Mouse (Mus musculus): ENCODE measurements around the gene Nfasc. TPM values are rescaled to one million over a fixed set of nuclear protein-coding genes. Genes with fewer than 3 reads are reported as not detected.

The Nfasc gene
- polyA plus RNA-seq, 2 experiments = 0.34 to 1.1 TPM

GRCm38 (mm10) chr1:132528647-132529334 lies 212.8 kb downstream of the Nfasc start:
- no peaks in the 10 kb centered on the region for H3K9me3 ChIP-seq (ENCODE audit: control insufficient read depth, low read length)
- ATAC-seq (ENCODE audit: low FRiP score, low read depth) = no peak
- no peak overlapping the region for H3K27ac ChIP-seq (replicated peaks; ENCODE audit: low read depth, low read length)
- peaks cover 11% of the 10 kb centered on the region for H3K4me1 ChIP-seq (ENCODE audit: control insufficient read depth, insufficient read depth, low read length)
- no peaks in the 10 kb centered on the region for H3K36me3 ChIP-seq (ENCODE audit: control insufficient read depth, insufficient read depth, low read length)
- no peak for TF ChIP-seq POLR2A (IDR thresholded peaks at IDR 0.05; ENCODE audit: borderline replicate concordance, extremely low read depth, insufficient read depth, insufficient read length)
- no peak for DNase-seq (ENCODE audit: low spot score)
- no peaks in the 10 kb centered on the region for H3K27me3 ChIP-seq (ENCODE audit: control insufficient read depth, insufficient read depth, low read length)
- no peak overlapping the region for H3K4me3 ChIP-seq (replicated peaks; ENCODE audit: low read length)
- H3K4me2 ChIP-seq (replicated peaks; ENCODE audit: low read depth, low read length, severe bottlenecking) = no peak overlapping the region
- H3K9ac ChIP-seq (ENCODE audit: low read depth, low read length, severe bottlenecking) = no peak overlapping the region
- WGBS = 81% methylated on average over 19 of the region's 19 CpGs

- no peak for ATAC-seq (ENCODE audit: low FRiP score, low read depth)
- no peak for TF ChIP-seq POLR2A (IDR thresholded peaks at IDR 0.05; ENCODE audit: borderline replicate concordance, extremely low read depth, insufficient read depth, insufficient read length)
Observed at GRCm38 (mm10) chr1:132528071-132528470, 213.5 kb downstream of the Nfasc start.

GRCm38 (mm10) chr1:132525832-132526231 lies 215.8 kb downstream of the Nfasc start:
- 6% methylated on average over 10 of the region's 10 CpGs for WGBS
- Histone ChIP-seq H3K27ac (replicated peaks; ENCODE audit: low read depth, low read length) (no peak overlapping the region), H3K9ac (ENCODE audit: low read depth, low read length, severe bottlenecking) (peak overlapping the region; percentile 41; the same call in 1 of the 2 replicates), H3K9me3 (ENCODE audit: control insufficient read depth, low read length) (no peaks in the 10 kb centered on the region), H3K4me1 (ENCODE audit: control insufficient read depth, insufficient read depth, low read length) (peaks cover 7% of the 10 kb centered on the region), H3K4me3 (replicated peaks; ENCODE audit: low read length) (no peak overlapping the region), H3K36me3 (ENCODE audit: control insufficient read depth, insufficient read depth, low read length) (no peaks in the 10 kb centered on the region), H3K27me3 (ENCODE audit: control insufficient read depth, insufficient read depth, low read length) (no peaks in the 10 kb centered on the region), H3K4me2 (replicated peaks; ENCODE audit: low read depth, low read length, severe bottlenecking) (no peak overlapping the region)
- peak; percentile 38; the same call in 1 of the 2 replicates for ATAC-seq (ENCODE audit: low FRiP score, low read depth)
- TF ChIP-seq POLR2A (IDR thresholded peaks at IDR 0.05; ENCODE audit: borderline replicate concordance, extremely low read depth, insufficient read depth, insufficient read length) = no peak
- DNase-seq (ENCODE audit: low spot score) = peak; percentile 80

More at GRCm38 (mm10) chr1:132528071-132528470, 213.5 kb downstream of the Nfasc start:
- DNase-seq (ENCODE audit: low spot score) = no peak
- no peaks in the 10 kb centered on the region for H3K36me3 ChIP-seq (ENCODE audit: control insufficient read depth, insufficient read depth, low read length)
- no peaks in the 10 kb centered on the region for H3K9me3 ChIP-seq (ENCODE audit: control insufficient read depth, low read length)
- no peak overlapping the region for H3K4me3 ChIP-seq (replicated peaks; ENCODE audit: low read length)
- H3K9ac ChIP-seq (ENCODE audit: low read depth, low read length, severe bottlenecking) = no peak overlapping the region
- H3K4me2 ChIP-seq (replicated peaks; ENCODE audit: low read depth, low read length, severe bottlenecking) = no peak overlapping the region
- H3K27me3 ChIP-seq (ENCODE audit: control insufficient read depth, insufficient read depth, low read length) = no peaks in the 10 kb centered on the region
- 89% methylated on average over 13 of the region's 13 CpGs for WGBS
- no peak overlapping the region for H3K27ac ChIP-seq (replicated peaks; ENCODE audit: low read depth, low read length)
- peaks cover 10% of the 10 kb centered on the region for H3K4me1 ChIP-seq (ENCODE audit: control insufficient read depth, insufficient read depth, low read length)

- 28% methylated on average over 4 of the region's 4 CpGs for WGBS
- Histone ChIP-seq H3K36me3 (ENCODE audit: control insufficient read depth, insufficient read depth, low read length) (no peaks in the 10 kb centered on the region), H3K27me3 (ENCODE audit: control insufficient read depth, insufficient read depth, low read length) (no peaks in the 10 kb centered on the region), H3K4me2 (replicated peaks; ENCODE audit: low read depth, low read length, severe bottlenecking) (no peak overlapping the region), H3K27ac (replicated peaks; ENCODE audit: low read depth, low read length) (no peak overlapping the region), H3K9me3 (ENCODE audit: control insufficient read depth, low read length) (no peaks in the 10 kb centered on the region), H3K4me3 (replicated peaks; ENCODE audit: low read length) (no peak overlapping the region), H3K9ac (ENCODE audit: low read depth, low read length, severe bottlenecking) (no peak overlapping the region), H3K4me1 (ENCODE audit: control insufficient read depth, insufficient read depth, low read length) (0 out of 2 replicates have a peak, but pooled peaks cover 3% of the 10 kb centered on the region)
- no peak for ATAC-seq (ENCODE audit: low FRiP score, low read depth)
- no peak for DNase-seq (ENCODE audit: low spot score)
- TF ChIP-seq POLR2A (IDR thresholded peaks at IDR 0.05; ENCODE audit: borderline replicate concordance, extremely low read depth, insufficient read depth, insufficient read length) = no peak
Observed at GRCm38 (mm10) chr1:132523920-132524319, 217.7 kb downstream of the Nfasc start.

GRCm38 (mm10) chr1:132523048-132523447 lies 218.5 kb downstream of the Nfasc start:
- no peak overlapping the region for H3K9ac ChIP-seq (ENCODE audit: low read depth, low read length, severe bottlenecking)
- no peak overlapping the region for H3K4me2 ChIP-seq (replicated peaks; ENCODE audit: low read depth, low read length, severe bottlenecking)
- H3K4me1 ChIP-seq (ENCODE audit: control insufficient read depth, insufficient read depth, low read length) = 0 out of 2 replicates have a peak, but pooled peaks cover 3% of the 10 kb centered on the region
- H3K9me3 ChIP-seq (ENCODE audit: control insufficient read depth, low read length) = no peaks in the 10 kb centered on the region
- WGBS = 78% methylated on average over 8 of the region's 8 CpGs
- no peaks in the 10 kb centered on the region for H3K36me3 ChIP-seq (ENCODE audit: control insufficient read depth, insufficient read depth, low read length)
- H3K27me3 ChIP-seq (ENCODE audit: control insufficient read depth, insufficient read depth, low read length) = no peaks in the 10 kb centered on the region
- H3K27ac ChIP-seq (replicated peaks; ENCODE audit: low read depth, low read length) = no peak overlapping the region
- DNase-seq (ENCODE audit: low spot score) (no peak), ATAC-seq (ENCODE audit: low FRiP score, low read depth) (no peak)
- H3K4me3 ChIP-seq (replicated peaks; ENCODE audit: low read length) = no peak overlapping the region
- no peak for TF ChIP-seq POLR2A (IDR thresholded peaks at IDR 0.05; ENCODE audit: borderline replicate concordance, extremely low read depth, insufficient read depth, insufficient read length)

All from limb, embryonic 14.5 days (tissue).